Mouse (Mus musculus) midbrain, embryonic 12.5 days (tissue): ENCODE data around the gene Cyp2t4. TPM values are rescaled to one million over a fixed set of nuclear protein-coding genes. Genes with fewer than 3 reads are reported as not detected.

Experiments used
- ATAC-seq: fragments of 200-750 bp; cut with Nextera tagmentation; 2 replicates; pipeline ENCODE4 v1.8.0; 2017; ENCODE audit warnings: low read depth, moderate TSS enrichment, moderate library complexity; ENCODE audit not compliant: low FRiP score
- H3K27ac ChIP-seq: fragments of 300-500 bp; sonication (generic); replicated peaks from 2 replicates; pipeline ENCODE4 v1.5.1; 2016; ENCODE audit warnings: mild to moderate bottlenecking
- H3K27me3 ChIP-seq: fragments of 300-500 bp; sonication (generic); 2 replicates; pipeline ENCODE4 v1.6.1; 2016; ENCODE audit warnings: mild to moderate bottlenecking
- H3K36me3 ChIP-seq: fragments of 300-500 bp; sonication (generic); 2 replicates; pipeline ENCODE4 v1.6.1; 2016
- H3K4me1 ChIP-seq: fragments of 300-500 bp; sonication (generic); 2 replicates; pipeline ENCODE4 v1.6.1; 2016
- H3K4me2 ChIP-seq: fragments of 300-500 bp; sonication (generic); replicated peaks from 2 replicates; pipeline ENCODE4 v1.6.1; 2016; ENCODE audit warnings: mild to moderate bottlenecking, moderate library complexity
- H3K4me3 ChIP-seq: fragments of 300-500 bp; sonication (generic); 2 replicates; pipeline ENCODE4 v1.5.1; 2016; ENCODE audit warnings: mild to moderate bottlenecking
- H3K9ac ChIP-seq: fragments of 300-500 bp; sonication (generic); replicated peaks from 2 replicates; pipeline ENCODE4 v1.6.1; 2016; ENCODE audit warnings: mild to moderate bottlenecking, moderate library complexity
- H3K9me3 ChIP-seq: fragments of 300-500 bp; sonication (generic); 2 replicates; pipeline ENCODE4 v1.6.1; 2016; ENCODE audit warnings: mild to moderate bottlenecking
- WGBS: fragments of 180-500 bp; shearing (Covaris S2); methylation state at CpG from one replicate; pipeline ENCODE4 v1.1.7; 2016; 5-methylcytosine and 5-hydroxymethylcytosine counted together
- polyA plus RNA-seq: library from polyadenylated mRNA; unstranded; fragments of >200 nt; fragmentation: Nextera tagmentation; extraction: Ambion mirVana; gene quantifications from 2 replicates; pipeline ENCODE4 v1.2.1, GENCODE M21; 2016

Gene Cyp2t4
- polyA plus RNA-seq, 1 experiment from 2014 or later = 0.18 TPM

DNA sequence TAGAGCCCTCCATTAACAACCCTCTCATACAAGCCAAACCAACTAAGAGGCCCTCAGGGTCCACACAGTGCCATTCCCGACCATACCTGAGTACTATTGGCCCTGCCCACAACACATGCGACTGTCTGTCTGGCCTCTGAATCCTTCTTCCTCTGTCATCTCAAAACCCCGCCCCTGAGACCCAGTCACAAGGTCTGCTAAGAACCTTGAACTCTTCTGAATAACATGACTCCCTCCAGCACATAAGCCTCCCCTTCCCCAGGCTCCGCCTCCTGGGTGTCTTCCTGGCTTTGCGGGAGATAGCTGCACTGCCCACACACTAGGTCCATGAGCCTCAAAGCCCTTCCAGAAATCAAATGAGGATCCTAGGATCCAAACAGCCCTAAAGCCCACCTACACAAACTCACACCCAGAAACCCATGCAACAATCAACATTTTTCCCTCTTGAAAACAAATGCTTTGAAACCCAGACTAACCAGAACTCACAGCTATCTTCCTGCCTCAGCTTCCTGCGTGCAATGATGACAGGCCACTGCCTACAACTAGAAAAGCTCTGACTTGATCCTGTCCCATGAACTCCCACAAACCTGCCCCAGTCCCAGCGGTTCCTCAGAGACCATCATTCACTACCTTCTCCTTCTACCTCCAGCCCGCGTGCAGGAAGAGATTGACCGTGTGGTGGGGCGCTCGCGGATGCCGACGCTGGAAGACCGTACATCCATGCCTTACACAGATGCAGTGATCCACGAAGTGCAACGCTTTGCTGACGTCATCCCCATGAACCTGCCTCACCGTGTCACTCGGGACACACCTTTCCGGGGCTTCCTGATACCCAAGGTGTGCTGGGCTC is 22.8 kb upstream of the Cyp2t4 start:
- H3K27ac ChIP-seq = no peak overlapping the region
- ATAC-seq = no peak
- H3K4me1 ChIP-seq = no peaks in the 10 kb centered on the region
- H3K9ac ChIP-seq = no peak overlapping the region
- no peaks in the 10 kb centered on the region for H3K9me3 ChIP-seq
- no peak overlapping the region for H3K4me3 ChIP-seq
- H3K27me3 ChIP-seq = no peaks in the 10 kb centered on the region
- 89% methylated on average over 22 of the region's 22 CpGs for WGBS
- no peaks in the 10 kb centered on the region for H3K36me3 ChIP-seq
- H3K4me2 ChIP-seq = no peak overlapping the region

- Histone ChIP-seq H3K36me3 (no peaks in the 10 kb centered on the region), H3K27ac (no peak overlapping the region), H3K9ac (no peak overlapping the region), H3K4me2 (no peak overlapping the region), H3K9me3 (no peaks in the 10 kb centered on the region), H3K4me3 (no peak overlapping the region), H3K27me3 (no peaks in the 10 kb centered on the region), H3K4me1 (no peaks in the 10 kb centered on the region)
- 60% methylated on average over 2 of the region's 2 CpGs for WGBS
- no peak for ATAC-seq
Observed at GRCm38 (mm10) chr7:27131387-27131786, 22.1 kb upstream of the Cyp2t4 start.

GRCm38 (mm10) chr7:27132588-27132987 is 20.9 kb upstream of the Cyp2t4 start:
- no peaks in the 10 kb centered on the region for H3K36me3 ChIP-seq
- H3K27me3 ChIP-seq = no peaks in the 10 kb centered on the region
- no peak for ATAC-seq
- no peak overlapping the region for H3K27ac ChIP-seq
- H3K4me3 ChIP-seq = no peak overlapping the region
- no peaks in the 10 kb centered on the region for H3K4me1 ChIP-seq
- no peak overlapping the region for H3K4me2 ChIP-seq
- H3K9ac ChIP-seq = no peak overlapping the region
- no peaks in the 10 kb centered on the region for H3K9me3 ChIP-seq
- WGBS = 20% methylated on average over 10 of the region's 10 CpGs

DNA sequence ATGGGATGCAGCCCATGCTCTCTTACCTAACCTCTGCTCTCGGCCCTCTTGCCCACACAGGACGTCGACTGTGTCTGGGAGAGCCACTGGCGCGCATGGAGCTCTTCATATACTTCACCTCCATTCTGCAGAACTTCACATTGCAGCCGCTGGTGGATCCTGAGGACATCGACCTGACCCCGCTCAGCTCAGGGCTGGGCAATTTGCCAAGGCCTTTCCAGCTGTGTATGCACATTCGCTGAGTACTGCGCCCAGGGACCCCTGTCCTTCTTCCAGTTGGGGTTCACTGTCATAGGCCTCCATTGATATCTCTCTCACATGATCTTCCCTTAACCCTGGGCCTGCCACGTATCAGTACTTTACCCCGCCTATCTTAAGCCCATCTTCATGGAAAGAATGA is 20.4 kb upstream of the Cyp2t4 start:
- H3K4me3 ChIP-seq = no peak overlapping the region
- H3K36me3 ChIP-seq = no peaks in the 10 kb centered on the region
- H3K4me1 ChIP-seq = no peaks in the 10 kb centered on the region
- no peak overlapping the region for H3K9ac ChIP-seq
- H3K27ac ChIP-seq = no peak overlapping the region
- H3K9me3 ChIP-seq = no peaks in the 10 kb centered on the region
- no peaks in the 10 kb centered on the region for H3K27me3 ChIP-seq
- WGBS = 78% methylated on average over 12 of the region's 12 CpGs
- no peak for ATAC-seq
- no peak overlapping the region for H3K4me2 ChIP-seq

DNA sequence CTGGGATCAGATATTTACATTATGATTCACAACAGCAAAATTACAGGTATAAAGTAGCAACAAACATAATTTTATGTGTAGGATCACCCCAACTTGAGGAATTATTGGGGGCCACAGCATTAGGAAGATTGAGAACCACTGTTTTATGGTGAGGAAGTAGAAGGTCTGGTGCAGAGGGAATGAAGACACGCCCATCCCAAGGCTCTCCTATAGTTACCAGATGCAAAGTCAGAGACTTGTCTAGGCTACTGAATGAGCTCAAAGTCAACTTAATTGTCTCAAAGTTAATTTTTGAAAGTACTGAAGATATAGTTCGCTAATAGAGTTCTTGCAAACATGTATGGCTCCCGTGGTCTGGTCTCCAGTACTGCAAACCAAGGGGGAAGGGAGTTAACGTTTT is 19.8 kb upstream of the Cyp2t4 start:
- WGBS = 82% methylated on average over 4 of the region's 4 CpGs

GRCm38 (mm10) chr7:27136410-27136996 is 17.0 kb upstream of the Cyp2t4 start:
- Histone ChIP-seq H3K27me3 (no peaks in the 10 kb centered on the region), H3K9ac (no peak overlapping the region), H3K4me2 (no peak overlapping the region), H3K4me3 (no peak overlapping the region), H3K4me1 (no peaks in the 10 kb centered on the region), H3K27ac (no peak overlapping the region), H3K9me3 (peaks cover 5% of the 10 kb centered on the region; the same call in 1 of the 2 replicates), H3K36me3 (no peaks in the 10 kb centered on the region)
- ATAC-seq = no peak
- WGBS = 68% methylated on average over 8 of the region's 8 CpGs

More for the DNA sequence above, 19.8 kb upstream of the Cyp2t4 start:
- Histone ChIP-seq H3K9me3 (no peaks in the 10 kb centered on the region), H3K9ac (no peak overlapping the region), H3K36me3 (no peaks in the 10 kb centered on the region), H3K4me2 (no peak overlapping the region), H3K27me3 (no peaks in the 10 kb centered on the region), H3K27ac (no peak overlapping the region), H3K4me1 (no peaks in the 10 kb centered on the region), H3K4me3 (no peak overlapping the region)
- no peak for ATAC-seq

GRCm38 (mm10) chr7:27156005-27156404 is 2.5 kb downstream of the Cyp2t4 start:
- Histone ChIP-seq H3K9ac (no peak overlapping the region), H3K27ac (no peak overlapping the region), H3K4me3 (no peak overlapping the region), H3K4me1 (peaks cover 12% of the 10 kb centered on the region), H3K27me3 (no peaks in the 10 kb centered on the region), H3K36me3 (peaks cover 30% of the 10 kb centered on the region), H3K9me3 (no peaks in the 10 kb centered on the region), H3K4me2 (no peak overlapping the region)
- no peak for ATAC-seq
- 82% methylated on average over 13 of the region's 13 CpGs for WGBS

- Histone ChIP-seq H3K4me2 (no peak overlapping the region), H3K4me1 (peaks cover 33% of the 10 kb centered on the region), H3K27me3 (no peaks in the 10 kb centered on the region), H3K36me3 (peaks cover 47% of the 10 kb centered on the region), H3K27ac (no peak overlapping the region), H3K4me3 (no peak overlapping the region), H3K9me3 (no peaks in the 10 kb centered on the region), H3K9ac (no peak overlapping the region)
- ATAC-seq = no peak
- 95% methylated on average over 9 of the region's 9 CpGs for whole genome bisulfite sequencing
Observed at GRCm38 (mm10) chr7:27158171-27158570, 4.7 kb downstream of the Cyp2t4 start.

DNA sequence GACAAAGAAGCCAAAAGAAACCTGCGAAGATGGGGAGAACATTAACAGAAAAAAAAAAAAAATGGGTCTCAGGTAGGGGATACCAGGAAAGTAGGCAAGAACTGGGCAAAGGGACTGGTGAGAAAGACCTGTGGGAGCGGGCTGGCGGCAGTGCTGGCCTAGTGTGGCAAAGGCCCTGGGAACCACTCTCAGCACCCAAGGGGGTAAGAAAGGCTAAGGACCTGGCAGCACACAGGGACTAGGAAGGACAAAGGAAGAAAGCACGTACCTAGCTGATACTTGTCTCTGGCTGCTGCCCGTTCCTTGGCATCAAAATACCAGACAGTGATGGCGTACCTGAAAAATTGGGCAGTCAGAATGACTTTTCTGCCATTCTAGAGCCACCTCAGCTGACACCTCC is 5.7 kb downstream of the Cyp2t4 start:
- WGBS = over 99% methylated on average over 6 of the region's 6 CpGs
- H3K27ac ChIP-seq = no peak overlapping the region
- no peak overlapping the region for H3K4me3 ChIP-seq
- H3K27me3 ChIP-seq = no peaks in the 10 kb centered on the region
- no peak overlapping the region for H3K9ac ChIP-seq
- H3K4me2 ChIP-seq = no peak overlapping the region
- no peak for ATAC-seq
- peaks cover 44% of the 10 kb centered on the region for H3K4me1 ChIP-seq
- H3K9me3 ChIP-seq = no peaks in the 10 kb centered on the region
- peaks cover 57% of the 10 kb centered on the region for H3K36me3 ChIP-seq

- no peak overlapping the region for H3K4me2 ChIP-seq
- ATAC-seq = peak; percentile 93
- 0 out of 2 replicates have a peak overlapping the region, but pooled peaks have one; percentile 27 for H3K27ac ChIP-seq
- no peak overlapping the region for H3K9ac ChIP-seq
- H3K36me3 ChIP-seq = peaks cover 63% of the 10 kb centered on the region
- H3K27me3 ChIP-seq = no peaks in the 10 kb centered on the region
- H3K4me1 ChIP-seq = peaks cover 51% of the 10 kb centered on the region
- 20% methylated on average over 8 of the region's 8 CpGs for WGBS
- no peaks in the 10 kb centered on the region for H3K9me3 ChIP-seq
- no peak overlapping the region for H3K4me3 ChIP-seq
Observed at GRCm38 (mm10) chr7:27159882-27160281, 6.4 kb downstream of the Cyp2t4 start.

DNA sequence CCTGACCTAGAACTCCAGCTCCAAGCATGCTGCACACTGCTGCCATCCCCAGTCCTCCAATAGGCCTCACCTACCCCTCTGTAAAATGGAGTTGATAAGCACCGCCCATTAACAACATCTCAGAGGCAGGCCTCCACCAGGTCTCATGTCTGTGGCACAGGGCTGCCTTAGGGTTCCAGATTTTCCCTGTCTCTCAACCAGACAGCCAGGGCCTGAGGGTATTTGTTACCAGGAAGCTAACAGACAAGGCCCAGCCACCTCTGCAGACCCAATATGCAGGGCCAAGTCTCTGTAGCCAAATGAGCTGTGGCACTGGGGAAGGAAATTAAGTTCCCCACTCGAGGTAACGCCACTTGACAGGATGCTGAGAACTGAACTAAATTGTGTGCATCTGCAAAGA is 7.4 kb downstream of the Cyp2t4 start:
- Histone ChIP-seq H3K9me3 (no peaks in the 10 kb centered on the region), H3K4me1 (peaks cover 59% of the 10 kb centered on the region), H3K27ac (peak overlapping the region; percentile 27; the same call in 1 of the 2 replicates), H3K27me3 (no peaks in the 10 kb centered on the region), H3K4me2 (no peak overlapping the region), H3K4me3 (no peak overlapping the region), H3K9ac (no peak overlapping the region), H3K36me3 (peaks cover 69% of the 10 kb centered on the region)
- WGBS = 86% methylated on average over 3 of the region's 3 CpGs
- ATAC-seq = no peak

DNA sequence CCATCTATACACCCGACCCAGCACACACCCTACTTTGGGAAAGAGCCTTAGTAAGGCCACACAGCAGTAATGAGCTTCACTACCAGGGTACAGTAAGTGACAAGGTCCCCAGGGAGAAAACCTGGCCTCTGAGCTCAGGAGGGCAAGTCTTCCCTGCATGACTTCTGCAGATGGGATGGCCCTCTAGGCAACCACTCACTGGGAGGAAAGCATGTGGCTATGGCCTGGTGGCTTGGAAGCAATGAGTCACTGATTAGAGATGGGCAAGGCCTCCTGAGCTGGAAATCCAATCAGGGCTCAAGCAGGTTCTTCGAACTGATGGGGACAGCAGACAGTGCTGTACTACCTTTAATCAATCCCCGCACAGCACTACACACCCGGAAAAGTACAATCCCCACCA is 8.2 kb downstream of the Cyp2t4 start:
- H3K36me3 ChIP-seq = peaks cover 65% of the 10 kb centered on the region
- H3K4me3 ChIP-seq = no peak overlapping the region
- no peak for ATAC-seq
- no peak overlapping the region for H3K4me2 ChIP-seq
- H3K9me3 ChIP-seq = no peaks in the 10 kb centered on the region
- H3K4me1 ChIP-seq = peaks cover 59% of the 10 kb centered on the region
- WGBS = 88% methylated on average over 4 of the region's 4 CpGs
- no peak overlapping the region for H3K9ac ChIP-seq
- no peaks in the 10 kb centered on the region for H3K27me3 ChIP-seq
- no peak overlapping the region for H3K27ac ChIP-seq
